Mouse (Mus musculus) G1E (cell line): ENCODE measurements around the gene Tlr13. TPM values are rescaled to one million over a fixed set of nuclear protein-coding genes. Genes with fewer than 3 reads are reported as not detected.
"Not testable (repeated sequence)": the region's sequence is repeated elsewhere in the genome, so short reads cannot be mapped to it uniquely, and the experiment has no call there.

Experiments used
- ATAC-seq: 2 replicates; pipeline ENCODE4 v1.8.0; 2016; ENCODE audit warnings: mild to moderate bottlenecking; ENCODE audit not compliant: insufficient number of reproducible peaks, poor library complexity, low FRiP score, severe bottlenecking; ENCODE audit errors: extremely low read depth
- DNase-seq: peaks from one replicate; pipeline ENCODE4 v3.0.0; 2012; ENCODE audit warnings: low spot score
- H3K27me3 ChIP-seq: 2 replicates; pipeline ENCODE4 v1.6.1; 2012; ENCODE audit warnings: mild to moderate bottlenecking, low read length, inconsistent platforms; ENCODE audit not compliant: insufficient read depth
- H3K36me3 ChIP-seq: replicated peaks from 2 replicates; pipeline ENCODE3; 2012; ENCODE audit warnings: mild to moderate bottlenecking, inconsistent platforms
- H3K4me1 ChIP-seq: 2 replicates; pipeline ENCODE4 v1.6.1; 2012; ENCODE audit warnings: low read depth, low read length, inconsistent platforms, mixed read lengths; ENCODE audit not compliant: insufficient read depth
- H3K4me3 ChIP-seq: 2 replicates; pipeline ENCODE4 v1.5.1; 2012; ENCODE audit warnings: low read depth, mild to moderate bottlenecking, inconsistent platforms, low read length, moderate library complexity, mixed read lengths
- H3K9me3 ChIP-seq: replicated peaks from 2 replicates; pipeline ENCODE4 v1.6.1; 2012; ENCODE audit warnings: inconsistent platforms
- CTCF ChIP-seq: IDR thresholded peaks from 2 replicates; pipeline ENCODE4 v1.5.1; 2012; ENCODE audit warnings: low read depth, low read length, inconsistent platforms, mixed read lengths
- GATA1 ChIP-seq: IDR thresholded peaks from 2 replicates; pipeline ENCODE4 v1.6.1; 2012; ENCODE audit warnings: borderline replicate concordance, low read length, inconsistent platforms, mixed read lengths
- GATA2 ChIP-seq: IDR thresholded peaks from 2 replicates; pipeline ENCODE4 v1.6.1; 2012; ENCODE audit warnings: low read depth, low read length, inconsistent platforms, borderline replicate concordance
- POLR2AphosphoS5 ChIP-seq: IDR thresholded peaks from 2 replicates; pipeline ENCODE4 v1.6.1; 2012; ENCODE audit warnings: low read depth, low read length, inconsistent platforms; ENCODE audit not compliant: insufficient replicate concordance
- TAL1 ChIP-seq: conservative IDR thresholded peaks from 2 replicates; pipeline ENCODE4 v1.6.1; 2012; ENCODE audit warnings: low read depth, low read length, inconsistent platforms, mixed read lengths
- polyA plus RNA-seq: library from polyadenylated mRNA; stranded (reverse); fragments of >175 nt; gene quantifications from 2 replicates; pipeline ENCODE4 v1.2.3, GENCODE M21; 2012
- total RNA-seq, 2 experiments: library from RNA; stranded (forward) in 1 of 2; stranded (reverse) in 1 of 2; fragments of 200-1000 nt in 1 of 2; fragments of >200 nt in 1 of 2; fragmentation: Nextera tagmentation in 1 of 2; gene quantifications; 2 replicates each; pipeline ENCODE4 v1.2.3; 2014 to 2017

Tlr13 gene
- total and polyA plus RNA-seq, 3 experiments = 0.11 TPM; not detected in 2

DNA sequence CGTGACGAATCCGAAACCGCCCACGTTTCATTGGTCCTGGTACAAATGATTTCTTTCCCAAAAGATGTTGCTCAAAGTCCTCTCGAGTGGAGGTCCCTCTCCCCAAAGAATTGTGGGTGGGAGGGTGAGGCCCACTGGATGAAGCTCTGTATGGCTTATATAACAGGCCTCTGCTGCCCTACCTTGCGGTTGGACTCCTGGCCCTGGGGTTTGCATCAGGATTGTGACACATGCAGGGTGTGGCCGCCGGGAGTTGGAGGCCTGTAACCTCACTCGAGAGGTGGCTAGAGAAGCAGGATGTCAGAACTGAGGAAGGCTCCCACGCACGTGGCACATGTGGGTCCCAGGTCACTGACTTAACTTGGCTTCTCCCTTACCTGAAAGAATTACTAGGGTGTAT is 44.7 kb downstream of the Tlr13 start:
- no peak for DNase-seq
- ATAC-seq = no peak
- Histone ChIP-seq H3K4me3 (peak overlapping the region; percentile 74), H3K9me3 (peaks cover 6% of the 10 kb centered on the region), H3K4me1 (peaks cover 21% of the 10 kb centered on the region), H3K36me3 (peaks cover 36% of the 10 kb centered on the region), H3K27me3 (peaks cover 3% of the 10 kb centered on the region; the same call in 1 of the 2 replicates)
- TF ChIP-seq TAL1 (no peak), CTCF (no peak), POLR2AphosphoS5 (no peak), GATA2 (no peak), GATA1 (no peak)

DNA sequence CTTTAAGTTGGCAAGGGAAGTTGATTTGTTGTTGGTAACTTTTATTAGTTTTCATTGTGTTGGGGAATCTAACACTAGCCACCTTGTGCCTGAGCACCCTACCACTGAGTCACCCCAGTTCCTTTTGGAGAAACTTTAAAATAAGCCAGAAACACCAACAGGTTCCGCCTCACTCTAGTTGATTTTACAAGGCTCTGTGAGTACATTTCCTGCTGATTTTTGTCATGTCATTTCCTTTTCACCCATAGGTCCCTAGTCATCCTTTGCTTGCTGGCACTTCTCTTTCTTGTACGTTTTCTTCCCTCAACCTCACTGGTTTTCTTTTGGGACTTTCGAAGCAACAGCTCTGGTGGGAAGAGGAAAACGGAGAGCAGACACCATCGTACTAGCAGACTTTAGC is 46.4 kb downstream of the Tlr13 start:
- peaks cover 26% of the 10 kb centered on the region for H3K4me1 ChIP-seq
- no peak for DNase-seq
- H3K4me3 ChIP-seq = peak overlapping the region; percentile 74
- TF ChIP-seq POLR2AphosphoS5 (no peak), TAL1 (no peak), GATA2 (no peak), CTCF (no peak), GATA1 (no peak)
- H3K36me3 ChIP-seq = peaks cover 51% of the 10 kb centered on the region
- ATAC-seq = no peak
- peaks cover 3% of the 10 kb centered on the region; the same call in 1 of the 2 replicates for H3K27me3 ChIP-seq
- H3K9me3 ChIP-seq = peaks cover 6% of the 10 kb centered on the region

DNA sequence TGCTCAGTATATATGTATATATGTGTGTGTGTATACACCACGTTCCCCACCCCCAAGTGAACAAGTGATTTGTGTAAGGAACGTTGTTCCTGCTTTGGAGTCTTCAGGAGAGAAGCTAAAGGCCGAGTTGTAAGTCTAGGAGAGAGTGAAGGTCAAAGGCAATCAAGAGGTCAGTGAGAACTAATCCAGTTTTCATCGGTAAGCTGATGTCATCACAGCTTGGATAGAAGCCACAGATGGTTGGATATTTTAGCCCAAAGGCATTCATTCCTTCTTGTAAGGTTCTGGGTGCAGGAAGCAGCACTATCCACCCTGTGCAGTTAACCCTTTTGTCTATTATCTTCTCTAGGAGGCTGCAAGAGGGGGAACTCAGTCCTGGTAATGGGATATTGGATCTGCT is 47.1 kb downstream of the Tlr13 start:
- no peak for TF ChIP-seq POLR2AphosphoS5
- no peak for TF ChIP-seq TAL1
- TF ChIP-seq CTCF = no peak
- TF ChIP-seq GATA2 = no peak
- no peak for TF ChIP-seq GATA1
- H3K4me1 ChIP-seq = peaks cover 24% of the 10 kb centered on the region
- peaks cover 3% of the 10 kb centered on the region; the same call in 1 of the 2 replicates for H3K27me3 ChIP-seq
- H3K9me3 ChIP-seq = peaks cover 6% of the 10 kb centered on the region
- H3K36me3 ChIP-seq = peaks cover 58% of the 10 kb centered on the region
- DNase-seq (no peak), ATAC-seq (no peak)
- peak overlapping the region; percentile 74 for H3K4me3 ChIP-seq

DNA sequence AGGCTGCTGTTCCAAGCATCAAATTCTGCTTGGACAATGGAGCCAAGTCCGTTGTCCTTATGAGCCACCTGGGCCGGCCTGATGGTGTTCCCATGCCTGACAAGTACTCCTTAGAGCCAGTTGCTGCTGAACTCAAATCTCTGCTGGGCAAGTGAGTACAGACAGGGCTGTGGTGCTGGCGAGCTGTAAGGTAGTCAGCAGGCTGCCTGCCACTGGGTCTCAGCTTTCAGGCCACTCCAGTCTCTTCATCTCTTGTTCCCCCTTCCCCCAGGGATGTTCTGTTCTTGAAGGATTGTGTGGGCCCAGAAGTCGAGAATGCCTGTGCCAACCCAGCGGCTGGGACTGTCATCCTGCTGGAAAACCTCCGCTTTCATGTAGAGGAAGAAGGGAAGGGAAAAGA is 51.4 kb downstream of the Tlr13 start:
- ATAC-seq, DNase-seq, H3K27me3 ChIP-seq, H3K9me3 ChIP-seq: not testable (repeated sequence)
- Histone ChIP-seq H3K4me3 (peak overlapping the region; percentile 40; the same call in 1 of the 2 replicates), H3K4me1 (peaks cover 20% of the 10 kb centered on the region), H3K36me3 (peaks cover 75% of the 10 kb centered on the region)

DNA sequence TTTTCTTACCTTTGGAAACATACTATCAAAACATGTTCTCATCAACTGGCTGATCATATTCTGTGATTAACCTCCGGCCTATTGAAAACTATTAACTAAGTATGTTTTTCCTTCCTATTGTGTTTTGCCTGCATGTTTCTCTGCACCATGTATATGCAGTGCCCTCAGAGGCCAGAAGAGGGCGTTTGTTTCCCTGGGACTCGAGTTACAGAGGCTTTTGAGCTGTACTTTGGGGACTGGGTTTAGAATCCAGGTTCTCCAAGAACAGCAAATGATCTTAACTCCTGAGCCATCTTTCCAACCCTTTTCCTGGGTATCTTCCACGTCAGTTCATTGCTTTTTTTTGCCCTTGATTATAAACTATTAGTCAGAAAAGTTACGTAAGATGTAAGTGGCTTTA is 54.3 kb downstream of the Tlr13 start:
- peaks cover 86% of the 10 kb centered on the region for H3K36me3 ChIP-seq
- no peak for DNase-seq

DNA sequence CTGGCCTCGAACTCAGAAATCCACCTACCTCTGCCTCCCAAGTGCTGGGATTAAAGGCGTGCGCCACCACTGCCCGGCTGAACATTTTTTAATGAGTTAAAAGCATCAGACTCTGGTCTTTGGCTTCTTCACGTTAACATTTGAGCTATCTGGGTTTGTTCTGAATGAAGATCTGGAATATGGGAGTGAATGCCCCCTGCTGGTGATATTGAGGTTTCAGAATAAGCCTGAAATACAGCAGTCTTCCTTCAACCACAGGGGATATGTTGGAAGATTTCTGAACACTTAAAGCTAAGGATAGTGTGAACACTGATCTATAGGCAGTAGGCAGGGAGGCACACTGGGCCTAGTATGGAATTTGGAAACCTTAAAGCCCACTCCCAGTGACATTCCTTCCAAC is 55.9 kb downstream of the Tlr13 start:
- Histone ChIP-seq H3K9me3 (peaks cover 5% of the 10 kb centered on the region), H3K4me3 (no peak overlapping the region), H3K36me3 (peaks cover 89% of the 10 kb centered on the region), H3K4me1 (peaks cover 11% of the 10 kb centered on the region), H3K27me3 (no peaks in the 10 kb centered on the region)
- TF ChIP-seq GATA1 = no peak
- no peak for DNase-seq
- no peak for ATAC-seq

More for the DNA sequence above, 54.3 kb downstream of the Tlr13 start:
- TF ChIP-seq GATA1 (no peak), CTCF (no peak), POLR2AphosphoS5 (no peak), GATA2 (no peak), TAL1 (no peak)
- ATAC-seq = no peak
- H3K4me3 ChIP-seq = no peak overlapping the region
- peaks cover 15% of the 10 kb centered on the region for H3K4me1 ChIP-seq
- H3K9me3 ChIP-seq = no peaks in the 10 kb centered on the region
- no peaks in the 10 kb centered on the region for H3K27me3 ChIP-seq

DNA sequence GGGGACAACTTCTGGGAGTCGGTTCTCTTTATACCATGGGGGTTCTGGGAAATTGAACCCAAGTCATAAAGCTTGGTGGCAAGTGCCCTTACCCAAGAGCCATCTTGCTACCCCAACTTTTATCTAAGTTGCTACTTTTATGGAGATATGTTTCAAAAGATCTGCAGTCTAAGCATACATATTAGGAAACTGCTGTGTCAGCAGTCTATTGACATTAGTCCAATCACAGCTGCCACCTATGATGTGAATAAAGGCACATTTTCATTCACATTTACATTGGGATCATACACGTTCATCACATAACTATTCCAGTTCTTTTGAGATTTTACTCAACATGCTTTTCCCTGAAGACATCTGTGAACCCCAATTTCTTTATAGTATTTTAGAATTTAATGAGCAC is 66.1 kb downstream of the Tlr13 start:
- no peak for TF ChIP-seq GATA1
- TF ChIP-seq POLR2AphosphoS5 = no peak
- no peak for TF ChIP-seq CTCF
- no peak for TF ChIP-seq GATA2
- TF ChIP-seq TAL1 = no peak
- DNase-seq (no peak), ATAC-seq (no peak)
- no peaks in the 10 kb centered on the region for H3K9me3 ChIP-seq
- H3K27me3 ChIP-seq = no peaks in the 10 kb centered on the region
- peaks cover 43% of the 10 kb centered on the region for H3K36me3 ChIP-seq
- no peaks in the 10 kb centered on the region for H3K4me1 ChIP-seq
- H3K4me3 ChIP-seq = no peak overlapping the region

Other genes starting within 250 kb of the Tlr13 start
- gene Atrx, start 213.8 kb upstream of the Tlr13 start, total RNA-seq (2014; fragmentation: Nextera tagmentation) = 302 and 418 TPM in 2 replicates
- gene Atrx, start 213.8 kb upstream of the Tlr13 start, total RNA-seq (2017) = 213 and 269 TPM in 2 replicates
- 21.4 and 32.6 TPM in 2 replicates for gene Atrx, start 213.8 kb upstream of the Tlr13 start, polyA plus RNA-seq
- gene Magt1, start 131.3 kb upstream of the Tlr13 start, total RNA-seq (2014; fragmentation: Nextera tagmentation) = 53.4 and 58.1 TPM in 2 replicates
- gene Magt1, start 131.3 kb upstream of the Tlr13 start, total RNA-seq (2017) = 71.6 and 75.9 TPM in 2 replicates
- gene Magt1, start 131.3 kb upstream of the Tlr13 start, polyA plus RNA-seq = 3.3 and 3.4 TPM in 2 replicates
- gene Cox7b, start 127.5 kb upstream of the Tlr13 start, total RNA-seq (2014; fragmentation: Nextera tagmentation) = 53.8 and 103 TPM in 2 replicates
- 513 and 603 TPM in 2 replicates for gene Cox7b, start 127.5 kb upstream of the Tlr13 start, total RNA-seq (2017)
- gene Cox7b, start 127.5 kb upstream of the Tlr13 start, polyA plus RNA-seq = 12.7 and 16.1 TPM in 2 replicates
- 36.4 and 49.7 TPM in 2 replicates for gene Atp7a, start 115.9 kb upstream of the Tlr13 start, total RNA-seq (2014; fragmentation: Nextera tagmentation)
- 15.5 and 20.3 TPM in 2 replicates for gene Atp7a, start 115.9 kb upstream of the Tlr13 start, total RNA-seq (2017)
- gene Atp7a, start 115.9 kb upstream of the Tlr13 start, polyA plus RNA-seq = 0.74 and 1.1 TPM in 2 replicates
- 667 and 759 TPM in 2 replicates for gene Pgk1, start 43.9 kb downstream of the Tlr13 start, total RNA-seq (2014; fragmentation: Nextera tagmentation)
- gene Pgk1, start 43.9 kb downstream of the Tlr13 start, total RNA-seq (2017) = 1,594 and 1,756 TPM in 2 replicates
- 110 and 118 TPM in 2 replicates for gene Pgk1, start 43.9 kb downstream of the Tlr13 start, polyA plus RNA-seq
- 26.9 and 33.1 TPM in 2 replicates for gene Taf9b, start 78.0 kb downstream of the Tlr13 start, total RNA-seq (2014; fragmentation: Nextera tagmentation)
- gene Taf9b, start 78.0 kb downstream of the Tlr13 start, total RNA-seq (2017) = 13.9 and 17.7 TPM in 2 replicates
- 0.36 and 0.43 TPM in 2 replicates for gene Taf9b, start 78.0 kb downstream of the Tlr13 start, polyA plus RNA-seq
- not detected in 2 replicates for gene Fnd3c2, start 112.2 kb downstream of the Tlr13 start, total RNA-seq (2014; fragmentation: Nextera tagmentation)
- gene Fnd3c2, start 112.2 kb downstream of the Tlr13 start, total RNA-seq (2017) = not detected in 2 replicates
- gene Fnd3c2, start 112.2 kb downstream of the Tlr13 start, polyA plus RNA-seq = not detected in 2 replicates